Mouse (Mus musculus) heart, adult 11 months (tissue): ENCODE measurements around the gene Ankdd1a.

Source experiments
- DNase-seq: peaks from one replicate; pipeline ENCODE4 v3.0.0; 2022

Gene Ankdd1a

DNA sequence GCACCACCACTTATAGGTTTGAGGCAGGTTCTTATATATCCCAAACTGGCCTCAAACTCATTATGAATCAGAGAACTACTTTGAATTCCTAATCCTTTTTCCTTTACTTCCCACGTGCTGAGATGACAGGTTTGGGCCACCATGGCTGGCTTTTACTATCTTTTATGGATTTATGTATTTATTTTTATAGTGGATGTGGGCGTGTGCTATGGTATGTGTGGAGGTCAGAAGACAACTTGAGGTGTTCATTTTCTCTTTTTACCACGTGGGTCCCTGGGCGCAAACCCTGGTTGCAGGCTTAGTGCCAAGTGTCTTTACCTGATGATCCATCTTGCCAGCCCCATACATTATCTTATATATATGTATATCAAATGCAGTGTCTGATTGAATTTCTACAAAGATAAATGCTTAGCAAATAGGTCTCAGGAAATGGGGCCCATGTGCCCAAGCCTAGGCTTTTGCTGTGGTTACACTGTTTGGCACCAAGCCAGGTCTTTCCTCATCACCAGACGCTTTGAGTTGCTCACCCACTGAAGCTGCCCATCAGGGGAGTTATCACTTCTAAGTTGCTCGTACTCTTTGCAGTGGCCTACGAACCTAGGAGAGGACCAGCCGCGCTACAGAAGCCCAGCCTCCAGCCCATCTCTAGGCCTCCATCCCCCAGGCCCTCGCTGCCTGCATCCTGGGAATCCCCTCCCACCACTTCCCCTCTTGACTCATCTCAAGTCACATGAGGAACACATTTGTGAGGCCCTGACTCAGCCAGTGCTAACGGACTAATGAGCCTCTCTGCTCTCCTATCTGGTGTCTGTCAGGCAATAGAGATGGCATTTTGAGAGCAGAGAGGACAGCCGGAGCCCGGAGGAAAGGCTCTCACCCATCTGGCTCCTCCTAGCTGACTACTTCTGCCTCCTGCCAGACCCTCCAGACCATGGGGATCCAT, 21.4 kb upstream of the Ankdd1a start:
- peak; percentile 98 for DNase-seq

DNA sequence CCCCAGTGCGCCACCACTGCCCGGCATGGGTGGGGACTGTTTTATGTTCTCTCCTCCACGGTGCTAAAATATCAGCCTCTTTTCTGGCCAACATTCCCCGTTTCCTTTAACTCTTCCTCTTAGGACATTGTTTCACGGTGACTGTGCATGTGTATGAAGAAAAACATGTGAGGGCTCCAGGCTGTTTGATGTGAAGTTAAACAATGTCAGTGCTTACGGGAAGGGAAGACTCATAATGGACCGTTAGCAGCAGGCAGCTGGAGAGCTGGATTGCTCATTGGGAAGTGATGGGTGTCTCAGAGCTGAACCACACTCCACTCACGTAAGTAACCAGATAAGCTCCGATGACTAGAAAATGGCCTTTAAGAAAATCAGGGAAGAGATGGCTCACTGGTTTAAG, 19.7 kb upstream of the Ankdd1a start:
- DNase-seq, result no peak

DNA sequence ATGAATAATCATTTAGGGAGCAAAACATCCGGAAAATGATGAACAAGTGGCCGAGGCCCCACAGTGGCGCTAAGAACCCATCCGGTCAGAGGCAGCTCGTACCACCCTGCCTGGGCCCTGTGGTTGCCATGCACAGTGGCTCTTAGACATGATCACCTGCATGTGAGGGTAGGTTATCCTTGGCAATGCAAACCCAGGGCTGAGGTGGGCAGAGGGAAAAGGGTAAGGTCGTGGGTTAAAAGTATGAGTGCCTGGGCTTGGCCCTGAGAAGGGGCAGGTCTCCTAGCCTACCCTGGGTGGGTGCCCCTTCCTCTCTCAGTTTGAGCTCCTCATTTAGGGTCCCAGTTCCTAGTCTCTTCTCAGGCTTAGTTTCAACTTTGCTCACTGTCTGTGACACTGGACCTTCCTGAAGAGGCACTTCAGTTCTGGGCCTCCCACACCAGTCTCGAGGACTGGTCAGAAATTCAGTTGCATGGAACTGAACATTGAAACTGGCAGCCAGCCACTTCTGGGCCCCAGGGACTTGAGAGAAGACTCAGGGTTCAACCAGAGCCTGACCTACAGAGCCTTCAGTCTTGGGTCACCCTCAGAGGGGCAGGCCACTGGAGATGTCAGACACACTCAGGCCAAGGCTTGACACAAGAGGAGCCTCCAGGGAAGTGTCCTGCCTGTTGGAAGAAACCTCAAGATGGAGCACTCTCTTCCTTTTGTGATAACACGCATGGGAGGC, 18.1 kb upstream of the Ankdd1a start:
- DNase-seq, result peak; percentile 96

DNA sequence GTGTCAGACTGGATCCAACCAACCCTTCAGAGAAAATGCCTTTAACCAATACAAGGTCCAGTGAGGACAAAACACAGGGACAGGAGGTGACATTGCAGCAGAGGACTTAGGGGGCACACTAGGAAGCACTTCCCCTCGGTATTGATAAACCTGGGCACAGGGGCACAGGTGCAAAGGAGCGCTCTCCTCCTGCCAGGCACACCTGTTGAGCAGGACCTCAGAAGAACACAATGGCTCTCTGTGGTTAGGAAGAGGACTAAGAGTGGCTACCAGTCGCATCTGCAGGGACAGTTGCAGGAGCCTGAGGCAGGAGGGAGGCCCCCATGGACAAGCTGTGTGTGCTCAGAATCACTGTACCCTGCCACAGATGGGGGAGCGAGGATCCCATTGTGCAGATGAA, 16.5 kb upstream of the Ankdd1a start:
- DNase-seq, result peak; percentile 84

DNA sequence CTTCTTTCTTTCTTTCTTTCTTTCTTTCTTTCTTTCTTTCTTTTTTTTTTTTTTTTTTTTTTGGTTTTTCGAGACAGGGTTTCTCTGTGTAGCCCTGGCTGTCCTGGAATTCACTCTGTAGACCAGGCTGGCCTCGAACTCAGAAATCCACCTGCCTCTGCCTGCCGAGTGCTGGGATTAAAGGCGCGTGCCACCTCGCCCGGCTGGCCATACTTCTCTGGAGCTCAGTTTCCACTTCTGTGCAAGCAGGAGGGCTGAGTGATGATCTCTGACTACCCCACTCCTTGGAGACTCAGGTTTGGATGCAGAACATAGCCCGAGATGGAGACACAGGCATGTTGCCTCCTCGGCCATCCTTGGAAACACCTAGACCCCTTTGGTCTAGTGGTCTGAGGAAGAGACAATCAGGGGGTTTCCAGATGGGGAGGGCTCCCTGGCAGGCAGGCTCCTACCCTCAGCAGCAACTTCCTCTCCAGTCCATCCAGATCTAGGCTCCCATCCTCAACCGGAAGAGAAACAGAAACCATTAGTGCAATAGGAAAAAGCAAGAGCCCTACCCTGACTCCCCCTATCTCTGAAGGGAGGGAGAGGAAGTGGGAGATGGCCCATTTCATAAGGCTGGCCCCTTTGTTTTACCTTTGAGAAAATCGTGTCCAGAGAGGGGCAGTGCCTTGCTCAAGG, 15.9 kb upstream of the Ankdd1a start:
- DNase-seq, result peak; percentile 96

DNA sequence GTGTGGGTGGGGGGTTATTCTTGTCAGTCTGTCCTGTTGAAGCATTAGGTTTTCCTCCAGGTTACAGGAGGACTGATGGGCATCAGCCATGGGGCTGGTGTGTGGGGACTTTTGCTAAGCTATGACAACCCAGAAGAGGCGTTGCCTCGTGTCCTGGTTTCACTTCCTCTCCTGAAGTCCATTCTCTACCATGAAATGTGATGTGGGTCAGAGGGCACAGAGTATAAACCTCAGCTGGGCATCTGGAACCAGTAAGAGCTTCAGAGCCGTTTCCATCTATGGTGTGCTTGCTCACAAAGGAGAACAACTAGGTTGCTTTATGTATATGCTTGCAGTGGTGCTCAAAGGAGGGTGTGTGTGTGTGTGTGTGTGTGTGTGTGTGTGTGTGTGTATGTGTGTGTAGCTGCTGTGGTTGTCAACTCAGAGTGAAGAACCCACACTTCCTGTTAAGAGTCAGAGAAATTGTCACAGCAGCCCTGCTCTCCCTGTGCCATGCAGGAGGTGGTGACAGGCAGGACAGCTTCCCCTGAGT, 15.3 kb upstream of the Ankdd1a start:
- peak; percentile 97 for DNase-seq

DNA sequence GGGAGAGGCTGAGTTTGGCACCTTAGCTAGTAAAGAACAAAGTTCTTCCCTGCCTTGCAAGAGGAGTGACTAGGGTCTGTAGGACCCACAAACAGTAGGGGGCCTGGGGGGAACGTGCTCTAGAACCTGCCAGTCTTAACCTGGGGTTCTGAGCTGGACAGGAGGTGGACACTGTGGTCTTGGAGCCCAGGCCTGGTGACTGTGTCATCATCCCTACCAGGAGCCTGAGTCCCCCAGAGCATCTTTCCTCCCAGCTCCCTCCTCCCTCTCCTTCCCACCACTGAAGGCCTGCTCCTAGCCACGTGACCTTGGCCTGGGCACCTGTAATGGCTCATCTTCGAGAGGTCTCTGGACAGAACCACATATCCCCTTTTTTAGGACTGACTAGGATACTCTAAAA, 14.1 kb upstream of the Ankdd1a start:
- DNase-seq, result peak; percentile 90

DNA sequence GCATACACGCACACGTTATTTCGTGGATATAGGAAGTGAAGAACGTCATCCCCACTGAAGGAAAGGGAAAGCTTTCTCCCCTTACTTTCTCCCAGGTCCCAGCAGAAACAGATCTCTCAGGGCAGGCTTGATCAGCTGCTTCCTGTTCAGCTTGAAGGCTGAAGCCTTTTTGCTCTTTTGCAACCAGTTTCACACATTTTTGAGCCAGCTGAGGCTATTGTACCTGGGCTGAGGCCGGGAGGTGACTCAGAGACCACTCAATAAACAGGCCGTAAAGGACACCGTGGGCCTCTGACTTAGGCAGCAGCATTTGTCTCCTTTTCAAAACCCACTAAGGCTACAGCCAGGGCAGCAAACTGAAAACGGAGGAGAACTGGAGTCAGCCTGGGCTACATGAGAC, 13.0 kb upstream of the Ankdd1a start:
- no peak for DNase-seq

DNA sequence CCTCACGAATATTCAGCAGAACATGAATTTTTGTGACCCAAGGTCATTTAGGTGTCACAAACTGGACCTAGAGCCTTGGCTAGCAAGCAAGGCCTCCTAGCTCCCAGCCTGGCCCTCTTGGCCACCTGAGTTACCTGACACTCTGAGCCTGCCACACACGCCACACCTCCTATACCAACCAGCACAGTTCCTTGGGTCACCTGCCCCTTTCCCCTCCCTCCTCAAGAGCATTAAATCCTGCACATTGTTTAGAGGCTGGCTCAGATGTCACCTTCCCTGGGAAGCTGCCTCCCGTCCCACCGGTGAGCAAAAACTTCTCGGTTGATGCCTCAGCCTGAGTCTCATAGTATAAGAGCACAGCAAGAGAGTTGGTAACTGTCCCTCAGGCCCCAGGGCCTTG, 11.3 kb upstream of the Ankdd1a start:
- no peak for DNase-seq

DNA sequence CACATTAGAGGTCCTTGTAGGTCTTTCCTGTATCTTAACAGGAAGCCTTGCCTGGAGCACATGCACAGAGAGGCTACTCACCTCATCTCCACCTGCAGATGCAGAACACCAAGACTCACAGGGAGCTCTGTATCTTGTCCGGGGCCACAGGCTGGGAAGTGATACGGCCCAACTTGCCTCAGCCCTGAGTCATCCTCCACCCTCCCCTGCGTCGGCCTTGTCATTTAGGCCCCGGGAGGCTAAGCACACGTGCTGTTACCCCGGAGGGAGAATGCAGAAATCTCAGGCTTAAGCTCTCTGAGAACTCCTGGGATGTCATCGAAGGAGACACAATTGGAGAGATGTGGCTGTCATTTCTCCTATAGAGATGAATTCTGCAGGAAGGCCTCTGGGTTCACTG, 9.7 kb upstream of the Ankdd1a start:
- no peak for DNase-seq

DNA sequence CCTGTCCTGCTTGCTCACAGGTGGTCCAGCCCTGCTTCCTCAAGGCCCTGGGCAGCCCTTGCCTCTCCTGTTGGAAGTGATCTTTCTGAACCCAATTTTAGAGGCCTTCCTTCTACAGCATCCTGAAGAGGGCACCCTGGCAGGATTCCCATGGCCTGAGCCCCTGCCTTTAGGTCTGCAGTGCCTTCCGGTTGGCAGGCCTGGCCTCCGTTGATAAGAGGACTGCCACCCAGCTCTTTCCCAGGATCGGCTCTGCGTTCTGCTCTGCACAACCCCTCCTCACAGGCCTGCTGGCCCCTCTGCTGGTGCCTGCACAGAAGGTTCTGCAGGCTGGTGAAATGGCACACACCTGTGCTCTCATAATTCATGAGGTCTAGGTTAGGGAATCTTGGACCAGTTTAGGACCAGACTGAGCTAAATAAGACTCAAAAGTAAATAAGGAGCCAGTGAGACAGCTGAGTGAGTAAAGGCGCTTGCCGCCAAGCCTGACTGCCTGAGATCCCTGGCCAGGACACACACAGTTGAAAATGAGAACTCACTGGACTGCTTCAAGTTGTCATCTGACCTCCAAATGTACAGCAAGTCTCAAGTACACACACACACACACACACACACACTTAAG, 8.5 kb upstream of the Ankdd1a start:
- DNase-seq, result no peak

DNA sequence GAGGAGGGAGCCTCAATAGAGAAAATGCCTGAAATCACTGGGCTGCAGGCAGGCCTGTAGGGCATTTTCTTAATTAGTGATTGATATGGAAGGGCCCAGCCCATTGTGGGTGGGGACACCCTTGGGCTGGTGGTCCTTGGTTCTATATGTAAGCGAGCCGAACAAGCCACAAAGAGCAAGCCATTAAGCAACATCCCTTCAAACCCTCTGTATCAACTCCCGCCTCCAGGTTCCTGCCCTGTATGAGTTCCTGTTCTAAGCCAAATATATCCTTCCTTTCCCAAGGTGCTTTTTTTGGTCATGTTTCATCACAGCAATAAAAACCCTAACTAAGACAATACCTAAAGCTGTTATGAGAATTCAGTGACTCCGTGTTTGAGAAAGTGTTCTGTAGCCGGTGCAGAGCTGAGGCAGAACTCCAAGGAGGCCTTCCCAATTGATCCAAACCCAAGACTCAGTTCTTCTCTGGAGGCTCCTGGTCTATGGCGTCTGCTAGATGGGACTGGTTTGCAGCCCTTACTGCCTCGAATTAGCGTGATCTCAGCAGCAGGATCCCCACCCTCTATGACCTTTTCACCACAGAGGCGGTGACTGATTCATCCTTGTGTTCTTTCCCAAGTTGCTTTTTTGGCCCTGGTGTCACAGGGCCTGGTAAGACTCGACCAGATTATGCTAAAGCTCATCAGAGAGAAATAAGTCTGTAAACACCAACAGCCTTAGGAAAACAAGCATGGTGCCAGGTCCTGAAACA, 5.6 kb upstream of the Ankdd1a start:
- DNase-seq, result peak; percentile 94

DNA sequence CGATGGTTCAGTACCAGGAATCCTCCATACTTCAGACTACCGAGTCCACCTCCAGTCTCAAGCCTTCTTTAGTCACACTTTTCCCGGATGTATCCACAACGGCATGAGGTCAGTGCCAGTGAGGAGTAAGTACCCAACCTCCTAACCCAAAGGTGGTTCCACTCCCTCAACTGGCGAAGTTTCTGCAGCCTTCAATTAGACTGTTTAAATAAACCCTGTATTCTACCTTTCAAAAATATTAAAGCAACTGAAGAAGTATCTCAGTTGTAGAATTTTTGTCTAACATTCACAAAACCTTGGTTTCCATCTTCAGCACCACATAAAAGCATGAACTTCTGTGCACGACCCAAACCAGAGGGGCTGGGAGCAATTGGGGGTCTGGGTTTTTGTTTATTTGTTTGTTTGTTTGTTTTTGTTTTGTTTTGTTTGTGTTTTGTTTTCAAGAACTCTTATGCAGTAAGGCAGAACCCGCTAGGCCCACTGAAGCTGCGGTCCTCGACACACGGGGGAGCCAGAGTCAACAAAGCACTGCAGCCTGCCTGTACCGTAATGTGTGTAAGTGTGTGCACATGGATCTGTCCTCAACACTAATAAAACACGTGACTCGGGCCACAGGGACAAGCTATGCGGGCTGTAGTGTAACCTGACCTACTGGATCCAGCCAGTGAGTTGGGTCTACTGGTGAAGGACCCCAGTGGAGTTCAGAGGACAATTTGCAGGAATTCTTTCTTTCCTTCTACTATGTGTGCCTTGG, 3.8 kb upstream of the Ankdd1a start:
- peak; percentile 98 for DNase-seq

DNA sequence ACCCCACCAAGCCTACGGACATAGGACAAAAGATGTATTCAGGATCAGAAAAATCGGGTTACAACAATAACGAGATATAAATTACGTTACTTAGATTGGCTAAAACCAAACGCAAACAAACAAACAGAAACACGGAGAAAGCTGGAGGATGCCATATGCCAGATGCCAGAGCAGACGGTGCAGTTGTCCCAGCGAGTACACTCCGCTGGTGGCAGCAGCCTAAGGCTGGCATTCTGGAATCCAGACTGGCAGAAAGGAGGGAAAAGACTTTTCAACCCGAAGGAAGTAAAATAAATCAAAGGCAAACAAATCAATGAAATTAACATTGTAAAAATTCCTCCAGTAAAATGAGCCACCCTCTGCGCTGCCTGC, 498 bp upstream of the Ankdd1a start:
- no peak for DNase-seq

DNA sequence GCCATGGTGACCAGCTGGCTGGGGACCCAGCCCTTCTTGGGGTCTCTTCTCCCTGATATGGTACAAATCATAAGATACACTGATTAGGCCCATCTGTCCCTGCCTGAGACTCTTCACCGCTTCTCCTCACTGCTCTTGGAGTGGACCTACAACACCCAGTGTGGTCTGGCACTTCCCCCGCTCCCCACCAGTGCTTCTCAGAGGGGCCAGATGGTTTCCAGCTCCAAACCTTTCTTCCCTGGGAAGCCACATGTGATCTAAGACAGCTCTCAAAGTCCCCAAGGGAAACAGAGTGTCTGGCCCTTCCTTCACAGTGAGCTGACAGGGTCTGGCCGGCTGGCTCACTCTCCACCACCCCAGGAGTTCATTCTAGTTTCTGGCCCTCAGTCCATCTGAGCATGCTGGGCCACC, 5.1 kb downstream of the Ankdd1a start:
- DNase-seq, result peak; percentile 90

DNA sequence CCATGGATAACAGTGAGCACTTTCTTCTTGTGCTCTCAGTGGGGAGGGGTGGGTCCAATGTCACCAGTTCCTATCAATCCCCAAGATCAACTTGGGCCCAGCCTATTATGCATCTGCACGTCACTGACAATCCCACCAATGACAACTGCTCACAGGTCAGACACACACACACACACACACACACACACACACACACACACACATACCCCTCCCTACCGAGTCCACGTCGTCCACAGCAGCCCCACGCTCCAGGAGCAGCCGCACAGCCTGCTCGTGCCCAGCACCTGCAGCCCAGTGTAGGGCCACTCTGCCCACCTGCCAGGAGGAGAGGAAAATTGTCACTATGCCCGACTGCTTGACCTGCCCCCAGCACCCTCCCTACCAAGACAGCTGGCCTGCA, 5.6 kb downstream of the Ankdd1a start:
- no peak for DNase-seq

DNA sequence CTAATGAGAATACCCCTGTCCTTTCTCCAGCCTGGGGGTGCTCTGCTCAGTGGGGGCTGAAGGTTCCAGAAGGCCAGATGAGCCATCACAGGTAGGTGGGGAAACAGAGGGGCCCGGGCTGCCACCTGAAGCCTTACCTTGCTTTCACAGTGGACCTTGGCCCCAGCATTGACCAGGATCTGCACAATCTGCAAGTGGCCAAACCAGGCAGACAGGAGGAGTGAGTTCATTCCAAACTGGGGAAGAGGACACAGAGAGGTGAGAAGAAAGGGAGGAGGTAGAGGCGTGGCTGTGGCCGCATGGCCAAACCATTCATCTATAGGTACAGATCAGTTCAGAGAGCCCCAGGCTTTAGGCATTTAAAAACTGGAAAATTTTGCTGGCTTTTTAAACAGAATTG, 7.5 kb downstream of the Ankdd1a start:
- no peak for DNase-seq

DNA sequence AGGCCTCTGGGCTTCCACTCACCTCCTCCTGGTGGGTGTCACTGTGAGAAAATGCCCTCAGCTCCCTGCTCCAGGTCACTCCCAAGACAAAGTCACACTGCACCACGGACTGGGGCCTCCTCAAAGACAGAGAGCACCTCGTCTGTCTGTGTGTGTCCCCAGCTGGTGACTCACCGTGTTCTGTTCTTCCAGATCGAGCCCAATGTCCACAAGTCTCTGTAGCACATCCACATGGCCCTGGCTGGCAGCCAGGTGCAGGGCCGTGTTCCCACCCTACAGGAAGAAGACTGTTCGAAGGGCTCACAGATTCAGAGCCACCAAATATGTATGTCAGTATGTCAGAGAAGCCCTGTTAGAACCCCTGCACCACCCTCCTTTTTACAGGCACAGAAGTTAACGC, 11.5 kb downstream of the Ankdd1a start:
- no peak for DNase-seq

DNA sequence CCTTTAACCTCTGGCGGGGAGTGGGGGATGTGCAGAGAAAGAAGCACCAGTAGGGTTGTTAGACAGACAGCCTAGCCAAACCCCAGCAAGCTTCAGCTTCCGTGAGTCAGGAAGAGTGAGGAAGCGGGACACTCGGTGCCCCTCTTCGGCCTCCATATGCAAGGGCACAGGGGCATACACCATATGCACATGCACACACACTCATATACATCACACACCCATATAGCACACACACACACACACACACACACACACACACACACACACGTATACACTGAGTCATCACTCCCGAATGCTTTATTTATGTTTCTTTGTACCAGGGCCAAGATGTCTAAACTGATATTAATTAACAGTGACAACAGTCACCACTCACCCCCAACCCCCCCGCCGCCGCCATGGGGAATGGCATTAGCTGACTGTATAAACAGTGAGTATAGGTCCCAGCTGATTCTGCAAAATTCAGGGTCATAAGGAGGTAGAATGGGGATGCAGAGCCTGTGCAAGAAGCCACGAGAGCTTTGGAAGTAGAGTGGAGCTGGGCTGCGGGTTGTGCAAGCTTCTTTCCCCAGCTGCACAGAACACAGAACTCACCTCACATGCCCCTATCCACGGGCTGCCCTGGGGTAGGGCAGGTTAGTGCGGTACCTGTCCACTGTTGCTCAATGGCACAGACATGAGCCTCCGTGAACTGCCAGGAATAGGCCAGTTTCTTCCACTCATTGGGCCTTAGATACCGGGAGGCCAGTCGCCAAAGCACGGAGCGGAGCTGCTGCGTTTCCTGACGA, 17.1 kb downstream of the Ankdd1a start:
- DNase-seq, result no peak

DNA sequence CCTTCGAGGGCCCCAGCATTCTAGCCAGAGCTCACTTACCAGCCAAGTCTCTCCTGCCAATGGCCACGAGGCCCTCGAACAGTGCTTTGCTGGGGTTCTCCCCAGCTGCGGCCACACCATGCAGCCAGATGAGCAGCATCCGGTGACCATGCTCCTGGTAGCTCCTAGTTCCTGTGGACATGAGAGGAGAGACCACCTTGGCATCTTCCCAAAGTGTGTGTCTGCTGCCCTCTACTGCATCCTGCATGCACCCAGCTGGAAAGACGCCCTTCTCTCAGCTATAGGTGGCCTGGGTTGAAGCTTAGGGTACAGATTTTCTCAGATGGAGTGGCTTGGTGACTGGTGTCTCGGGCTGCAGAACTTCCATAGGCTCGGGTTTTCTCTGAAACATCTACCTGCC, 17.8 kb downstream of the Ankdd1a start:
- DNase-seq, result no peak

DNA sequence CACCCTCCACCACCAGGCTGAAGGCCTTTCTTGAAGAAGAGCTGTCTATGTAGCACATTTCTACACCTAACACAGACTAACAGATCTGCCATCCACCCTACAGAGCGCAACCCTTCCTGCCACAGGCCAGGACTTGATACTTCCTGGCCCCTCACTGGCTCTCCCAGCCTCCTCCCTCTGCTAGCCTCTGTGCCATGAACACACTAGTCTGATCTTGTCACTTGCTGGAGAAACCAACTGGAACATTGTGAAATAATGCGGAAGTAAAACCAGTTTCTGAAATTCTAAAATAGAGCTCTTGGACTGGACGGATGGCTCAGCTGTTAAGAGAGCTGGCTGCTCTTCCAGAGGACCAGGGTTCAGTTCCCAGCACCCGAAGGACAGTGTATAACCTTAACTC, 27.1 kb downstream of the Ankdd1a start:
- no peak for DNase-seq
